Comparison of ENCODE assay signal across 20 mouse cellular contexts in genomic region chr13:75793863-75794629, GRCm38 (mm10). TPM values are rescaled to one million over a fixed set of nuclear protein-coding genes. Genes with fewer than 3 reads are reported as not detected.
DNase-seq lines count a peak whose midpoint lies in the region; ATAC-seq and TF ChIP-seq lines count a peak whose summit lies in the region.
"Had no signal": no experiment of that assay in that cellular context is flagged by ENCODE, and none has a peak within 500 bp of the region (broad histone marks: within the 10 kb centered on the region; RNA-seq: fewer than 3 reads in every experiment).

No protein-coding gene starts in this region.

- no peak for TF ChIP-seq CTCF in gastrocnemius, adult 2 months (IDR thresholded peaks at IDR 0.05)

- 55% methylated on average over 6 of the region's 6 CpGs for WGBS in macrophage (ENCODE audit: missing documents)
- 65% methylated on average over 6 of the region's 6 CpGs for WGBS in midbrain, embryonic 11.5 days

- H3K9ac ChIP-seq in midbrain, embryonic 11.5 days (ENCODE audit: low read length) = no peak overlapping the region
- H3K9ac ChIP-seq: forebrain, postnatal 0 days; limb, embryonic 13.5 days; lung, embryonic 15.5 days; midbrain, embryonic 12.5 days had no signal

- H3K27me3 ChIP-seq in midbrain, embryonic 11.5 days (ENCODE audit: control insufficient read depth, insufficient read depth, low read length) = no peaks in the 10 kb centered on the region
- H3K27me3 ChIP-seq: limb, embryonic 13.5 days; lung, embryonic 15.5 days; midbrain, embryonic 12.5 days; Patski had no signal

- H3K27ac ChIP-seq in gastrocnemius, adult 2 months = peak overlapping the region; percentile 72
- H3K27ac ChIP-seq in macrophage = peak overlapping the region; percentile 81
- H3K27ac ChIP-seq in midbrain, embryonic 11.5 days (ENCODE audit: low read depth, low read length) = no peak overlapping the region
- H3K27ac ChIP-seq: limb, embryonic 13.5 days; lung, embryonic 15.5 days; midbrain, embryonic 12.5 days had no signal

- no peaks in the 10 kb centered on the region for H3K9me3 ChIP-seq in midbrain, embryonic 11.5 days (ENCODE audit: control insufficient read depth, low read length)
- H3K9me3 ChIP-seq: limb, embryonic 13.5 days; lung, embryonic 15.5 days; midbrain, embryonic 12.5 days had no signal

- ATAC-seq in midbrain, embryonic 11.5 days (ENCODE audit: low FRiP score) = no peak
- ATAC-seq: forebrain, postnatal 0 days; Patski had no signal

- no peaks in the 10 kb centered on the region for H3K36me3 ChIP-seq in macrophage (ENCODE audit: inconsistent target)
- H3K36me3 ChIP-seq in midbrain, embryonic 11.5 days (ENCODE audit: control insufficient read depth, insufficient read depth, low read length) = no peaks in the 10 kb centered on the region
- H3K36me3 ChIP-seq: limb, embryonic 13.5 days; lung, embryonic 15.5 days; midbrain, embryonic 12.5 days had no signal

- intact Hi-C loops in gastrocnemius, adult 2 months (cut with DNase I) = no loop called here

- no peak overlapping the region for H3K4me3 ChIP-seq in gastrocnemius, adult 2 months
- H3K4me3 ChIP-seq in macrophage (ENCODE audit: inconsistent target) = no peak overlapping the region
- H3K4me3 ChIP-seq in midbrain, embryonic 11.5 days (ENCODE audit: low read depth, low read length) = no peak overlapping the region
- H3K4me3 ChIP-seq: limb, embryonic 13.5 days; lung, embryonic 15.5 days; midbrain, embryonic 12.5 days had no signal

- no peak for DNase-seq in gastrocnemius, adult 2 months
- no peak for DNase-seq in gastrocnemius, postnatal 4 days (ENCODE audit: low spot score in 2 of 2)
- peak; percentile 9 for DNase-seq in CD4-positive helper T cell, adult 2 months (ENCODE audit: low read depth, low spot score)
- peak; percentile 88 for DNase-seq in R1 (ENCODE audit: low read depth, low spot score)
- DNase-seq in urinary bladder, postnatal 36 days (ENCODE audit: low spot score in 2 of 2) = no peak
- DNase-seq in spleen, postnatal 10 days (ENCODE audit: low spot score in 2 of 2) = no peak
- no peak for DNase-seq in midbrain, embryonic 11.5 days (ENCODE audit: low spot score, missing footprints)
- DNase-seq: B cell, adult 2 months; cerebellum, adult 2 months; embryo, embryonic 11 days; forebrain, postnatal 0 days; gastrocnemius, postnatal 10 days; heart, postnatal 36 days; right cerebral cortex, adult 18-20 months; thymus, postnatal 4 days had no signal

- H3K79me2 ChIP-seq in macrophage (ENCODE audit: inconsistent target) = no peaks in the 10 kb centered on the region

- no peaks in the 10 kb centered on the region for H3K4me1 ChIP-seq in midbrain, embryonic 11.5 days (ENCODE audit: control insufficient read depth, insufficient read depth, low read length)
- H3K4me1 ChIP-seq: lung, embryonic 15.5 days; midbrain, embryonic 12.5 days had no signal

- no peak overlapping the region for H3K4me2 ChIP-seq in midbrain, embryonic 11.5 days
- H3K4me2 ChIP-seq: limb, embryonic 13.5 days; lung, embryonic 15.5 days; midbrain, embryonic 12.5 days had no signal

RNA-seq across cellular contexts. Expression of gene Glrx, which starts 45.6 kb away (rescaled TPM):
- total RNA-seq in gastrocnemius, adult 2 months (2021) = 10 to 100 TPM; 23.1 to 36.3 TPM
- total RNA-seq in gastrocnemius, postnatal 4 days (2021) = 10 to 100 TPM; 32.5 to 32.7 TPM
- total RNA-seq in macrophage (2018; cell fraction: chromatin; rRNA removed) = 100 to 1,000 TPM in 10 of 26 experiments, 10 to 100 TPM in 16; 11.4 to 269 (median 48.3) TPM
- total RNA-seq in macrophage (2018; cell fraction: cytosol; rRNA removed) = 100 to 1,000 TPM in 13 of 26 experiments, 10 to 100 TPM in 13; 44.1 to 616 (median 232) TPM
- 100 to 1,000 TPM in 14 of 26 experiments, 10 to 100 TPM in 12; 12.8 to 350 (median 131) TPM for total RNA-seq in macrophage (2018; cell fraction: nucleus; rRNA removed)
- 88.5 to 399 TPM (median 89.8 TPM) in 3 replicates for polyA plus RNA-seq in macrophage (2018)
- polyA plus RNA-seq in midbrain, embryonic 11.5 days (2014; fragmentation: Nextera tagmentation; extraction: Ambion mirVana) = 30.8 and 31.3 TPM in 2 replicates

Comparison
In these comparisons a context has a peak if more than half of its experiments do, and no peak if none do; other contexts are left out.
1. DNase-seq: peak in CD4-positive helper T cell, adult 2 months (single experiment) and R1 (single experiment); none in gastrocnemius, adult 2 months (single experiment), gastrocnemius, postnatal 4 days (0 of 2), urinary bladder, postnatal 36 days (0 of 2), spleen, postnatal 10 days (0 of 2) and midbrain, embryonic 11.5 days (single experiment).